Mouse (Mus musculus) E14TG2a.4 (cell line): ENCODE results near the gene 1700057G04Rik.

Experiments
- CTCF ChIP-seq: conservative IDR thresholded peaks from 2 replicates; pipeline ENCODE4 v1.5.1; 2014; ENCODE audit warnings: low read length
- NANOG ChIP-seq: IDR thresholded peaks from 2 replicates; pipeline ENCODE4 v1.6.1; 2014; ENCODE audit warnings: borderline replicate concordance, low read length, mixed read lengths
- POU5F1 ChIP-seq: IDR thresholded peaks from 2 replicates; pipeline ENCODE4 v1.6.1; 2014; ENCODE audit warnings: low read length, borderline replicate concordance

DNA sequence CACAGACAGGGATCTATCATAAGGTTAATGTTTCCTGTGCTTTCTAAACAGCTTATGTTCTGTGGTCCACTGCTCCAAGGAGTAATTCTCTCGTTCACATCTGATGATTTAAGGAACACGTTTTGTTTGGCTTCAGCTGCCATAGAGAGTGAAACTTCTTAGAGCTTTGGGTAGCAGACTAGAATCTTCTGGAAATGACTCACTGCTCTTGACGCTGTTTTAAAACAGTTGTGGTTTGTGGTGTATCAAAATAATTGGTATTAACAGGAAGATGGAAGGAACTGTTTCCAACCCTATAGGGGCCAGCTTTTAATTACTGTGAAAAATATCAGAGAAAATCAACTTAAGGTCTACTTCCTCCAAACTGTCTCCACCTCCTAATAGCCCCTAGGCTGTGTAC is 75.2 kb downstream of the 1700057G04Rik start:
- TF ChIP-seq CTCF (no peak), POU5F1 (no peak), NANOG (no peak)
